Mouse (Mus musculus) limb, embryonic 13.5 days (tissue): Measurements from ENCODE around the gene F2rl2. TPM values are rescaled to one million over a fixed set of nuclear protein-coding genes. Genes with fewer than 3 reads are reported as not detected.

ENCODE experiments used
- ATAC-seq: fragments of 200-750 bp; cut with Nextera tagmentation; 2 replicates; pipeline ENCODE4 v1.8.0; 2017; ENCODE audit warnings: low read depth, moderate number of reproducible peaks, moderate TSS enrichment; ENCODE audit not compliant: low FRiP score
- H3K27ac ChIP-seq: fragments of 300-500 bp; sonication (generic); 2 replicates; pipeline ENCODE4 v1.5.1; 2015; ENCODE audit warnings: inconsistent platforms, mild to moderate bottlenecking, moderate library complexity
- H3K27me3 ChIP-seq: fragments of 300-500 bp; sonication (generic); 2 replicates; pipeline ENCODE4 v1.6.1; 2015; ENCODE audit warnings: mild to moderate bottlenecking, inconsistent platforms
- H3K36me3 ChIP-seq: fragments of 300-500 bp; sonication (generic); 2 replicates; pipeline ENCODE4 v1.6.1; 2015; ENCODE audit warnings: inconsistent platforms, mild to moderate bottlenecking, moderate library complexity
- H3K4me1 ChIP-seq: fragments of 300-500 bp; sonication (generic); 2 replicates; pipeline ENCODE4 v1.6.1; 2015; ENCODE audit warnings: inconsistent platforms
- H3K4me2 ChIP-seq: fragments of 300-500 bp; sonication (generic); replicated peaks from 2 replicates; pipeline ENCODE4 v1.6.1; 2015; ENCODE audit warnings: inconsistent platforms, mild to moderate bottlenecking, moderate library complexity
- H3K4me3 ChIP-seq: fragments of 300-500 bp; sonication (generic); 2 replicates; pipeline ENCODE4 v1.5.1; 2015; ENCODE audit warnings: moderate library complexity, mild to moderate bottlenecking, inconsistent platforms
- H3K9ac ChIP-seq: fragments of 300-500 bp; sonication (generic); 2 replicates; pipeline ENCODE4 v1.6.1; 2015; ENCODE audit warnings: mild to moderate bottlenecking, inconsistent platforms
- H3K9me3 ChIP-seq: fragments of 300-500 bp; sonication (generic); 2 replicates; pipeline ENCODE4 v1.6.1; 2016; ENCODE audit warnings: inconsistent platforms
- WGBS: fragments of 180-500 bp; shearing (Covaris S2); methylation state at CpG from one replicate; pipeline ENCODE4 v1.1.7; 2015; 5-methylcytosine and 5-hydroxymethylcytosine counted together
- polyA plus RNA-seq: library from polyadenylated mRNA; unstranded; fragments of >200 nt; fragmentation: Nextera tagmentation; extraction: Ambion mirVana; gene quantifications from 2 replicates; pipeline ENCODE4 v1.2.1, GENCODE M21; 2015

F2rl2 gene
- polyA plus RNA-seq, 1 experiment from 2014 or later, result 0.38 TPM

- Histone ChIP-seq H3K4me3 (no peak overlapping the region), H3K27me3 (no peaks in the 10 kb centered on the region), H3K36me3 (no peaks in the 10 kb centered on the region), H3K4me2 (no peak overlapping the region), H3K4me1 (peaks cover 32% of the 10 kb centered on the region), H3K9me3 (no peaks in the 10 kb centered on the region), H3K27ac (no peak overlapping the region), H3K9ac (no peak overlapping the region)
- ATAC-seq, result peak; percentile 26; the same call in 1 of the 2 replicates
- WGBS, result 48% methylated on average over 7 of the region's 7 CpGs
Measured at GRCm38 (mm10) chr13:95747101-95747500, 50.4 kb downstream of the F2rl2 start.

DNA sequence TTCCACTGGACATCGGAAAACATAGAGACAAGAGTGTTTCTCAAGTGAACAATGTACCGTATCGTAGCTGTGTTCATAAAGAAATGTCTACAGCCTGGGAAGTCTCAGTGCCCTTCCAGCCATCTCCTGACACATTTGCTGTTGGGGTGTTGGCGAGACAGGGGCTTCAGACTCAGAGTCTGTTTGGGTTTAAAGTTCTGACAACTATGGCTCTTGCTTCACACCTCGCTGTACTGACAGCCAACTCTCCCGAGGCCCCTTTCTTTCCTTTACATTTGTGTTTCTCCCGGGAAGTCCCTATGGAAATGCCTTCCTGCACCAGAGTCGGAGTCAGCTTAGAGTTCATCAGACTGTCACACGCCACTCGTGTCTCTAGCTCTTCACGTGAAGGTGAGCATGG is 50.9 kb downstream of the F2rl2 start:
- 66% methylated on average over 11 of the region's 11 CpGs for WGBS

More for the DNA sequence above, 50.9 kb downstream of the F2rl2 start:
- H3K27ac ChIP-seq, result 0 out of 2 replicates have a peak overlapping the region, but pooled peaks have one; percentile 39
- no peak overlapping the region for H3K9ac ChIP-seq
- no peak overlapping the region for H3K4me2 ChIP-seq
- no peak overlapping the region for H3K4me3 ChIP-seq
- no peaks in the 10 kb centered on the region for H3K9me3 ChIP-seq
- H3K4me1 ChIP-seq, result peaks cover 31% of the 10 kb centered on the region
- H3K36me3 ChIP-seq, result no peaks in the 10 kb centered on the region
- no peak for ATAC-seq
- no peaks in the 10 kb centered on the region for H3K27me3 ChIP-seq

Other genes starting within 250 kb of the F2rl2 start
- not detected in 2 replicates for gene S100z, start 218.1 kb upstream of the F2rl2 start, polyA plus RNA-seq
- 0.74 and 0.85 TPM in 2 replicates for gene F2rl1, start 171.6 kb upstream of the F2rl2 start, polyA plus RNA-seq
- 101 and 102 TPM in 2 replicates for gene F2r, start 78.4 kb upstream of the F2rl2 start, polyA plus RNA-seq
- gene Iqgap2, start 195.1 kb downstream of the F2rl2 start, polyA plus RNA-seq, result 12.6 and 13.6 TPM in 2 replicates